Mouse (Mus musculus) 3134 (cell line): ENCODE measurements at regions not wholly inside any gene's neighbourhood (a gene's known extent, or its start where the extent isn't known, plus 50 kb on each side); places are given as distances from the start of the nearest gene placed in this dataset.
"Not testable (repeated sequence)": the region's sequence is repeated elsewhere in the genome, so short reads cannot be mapped to it uniquely, and the experiment has no call there.

Source experiments
- DNase-seq: peaks from one replicate; pipeline ENCODE4 v3.0.0-alpha.2; 2011; ENCODE audit warnings: low spot score; ENCODE audit not compliant: insufficient read length; ENCODE audit errors: extremely low read depth

DNA sequence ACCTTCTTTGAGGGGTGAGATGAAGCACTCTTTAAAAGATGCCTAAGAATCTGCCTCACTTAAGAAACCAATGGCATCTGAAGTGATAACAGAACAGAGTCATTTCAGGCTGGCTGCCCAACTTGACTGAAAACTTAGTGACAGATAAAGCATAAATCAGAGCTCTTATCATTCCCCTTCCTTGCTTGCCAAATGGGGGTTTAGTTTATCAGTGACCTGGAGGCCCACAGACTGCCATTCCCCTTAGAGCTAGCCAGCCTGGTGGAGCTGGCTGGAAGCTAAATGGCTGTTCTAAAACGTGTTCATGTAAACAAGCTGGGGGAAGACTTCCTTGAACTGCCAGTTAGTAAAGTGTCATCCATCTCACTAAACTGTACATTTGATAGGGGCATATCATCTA lies 373.8 kb downstream of the Fbxo8 start:
- no peak for DNase-seq

DNA sequence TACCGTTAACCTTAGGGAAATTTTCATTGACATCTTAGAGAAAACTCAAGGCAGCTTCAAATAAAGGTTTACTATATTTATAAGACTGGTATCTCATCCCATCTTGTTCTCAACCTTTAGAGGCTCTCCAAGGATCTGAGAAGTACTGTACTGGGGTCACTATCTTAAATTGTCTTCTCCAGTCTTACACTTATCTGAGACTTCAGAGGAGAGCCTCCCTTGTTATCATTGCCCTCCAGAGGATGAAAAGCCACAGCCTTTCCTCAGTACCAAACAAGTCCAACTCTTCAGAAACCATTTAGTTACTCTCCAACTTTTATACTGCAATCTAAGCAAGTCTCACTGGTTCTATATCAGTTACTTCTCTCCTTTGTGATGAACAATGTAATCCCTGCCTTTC lies 376.3 kb downstream of the Fbxo8 start:
- no peak for DNase-seq

GRCm38 (mm10) chr8:56929076-56929475 lies 378.2 kb downstream of the Fbxo8 start:
- DNase-seq: no peak

DNA sequence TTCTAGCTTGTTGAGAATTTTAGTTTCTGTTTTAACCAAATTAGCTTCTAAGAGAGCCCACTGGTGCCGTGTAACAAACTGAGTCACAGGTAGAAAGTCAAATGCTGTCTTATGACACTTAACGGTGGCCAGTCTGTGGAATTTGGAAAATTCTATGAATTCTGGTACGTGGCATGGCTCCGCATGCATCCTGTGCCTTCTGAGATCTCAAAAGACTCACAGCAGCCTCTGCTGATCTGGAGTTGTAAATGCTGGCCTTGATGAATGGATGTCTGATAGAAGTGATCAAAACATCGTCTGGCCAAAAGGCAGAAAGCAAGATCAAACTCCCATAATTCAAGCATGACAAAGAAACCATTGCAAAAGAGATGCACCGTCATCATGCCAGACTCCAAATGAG lies 381.5 kb downstream of the Fbxo8 start:
- peak; percentile 9 for DNase-seq

GRCm38 (mm10) chr8:56962186-56962585 lies 358.6 kb upstream of the Hand2 start:
- DNase-seq: no peak

DNA sequence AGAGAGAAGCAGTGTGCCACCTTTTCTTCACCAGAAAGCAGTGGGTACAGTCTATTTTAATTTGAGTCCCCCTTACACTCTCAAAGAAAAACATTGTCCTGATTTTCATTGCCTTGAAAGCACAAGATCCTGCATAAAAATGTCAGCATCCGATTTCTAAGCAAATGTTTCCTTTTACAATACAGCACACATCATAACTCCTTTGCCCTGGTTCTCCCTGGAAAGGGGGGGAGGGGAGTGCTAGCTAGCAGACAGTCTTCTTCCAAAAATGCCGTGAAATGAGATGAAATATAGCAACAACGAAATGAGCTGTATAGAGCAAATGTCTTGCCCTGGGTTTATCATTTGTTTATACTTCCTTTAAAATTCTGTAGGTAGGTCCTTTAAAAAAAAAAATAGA lies 350.5 kb upstream of the Hand2 start:
- DNase-seq: no peak

GRCm38 (mm10) chr8:56978994-56979393 lies 341.8 kb upstream of the Hand2 start:
- DNase-seq: no peak

- DNase-seq: peak; percentile 1
Observed at GRCm38 (mm10) chr8:56979416-56979815, 341.4 kb upstream of the Hand2 start.

GRCm38 (mm10) chr8:57010318-57011024 lies 310.3 kb upstream of the Hand2 start:
- no peak for DNase-seq

GRCm38 (mm10) chr8:57013813-57014320 lies 306.9 kb upstream of the Hand2 start:
- no peak for DNase-seq

DNA sequence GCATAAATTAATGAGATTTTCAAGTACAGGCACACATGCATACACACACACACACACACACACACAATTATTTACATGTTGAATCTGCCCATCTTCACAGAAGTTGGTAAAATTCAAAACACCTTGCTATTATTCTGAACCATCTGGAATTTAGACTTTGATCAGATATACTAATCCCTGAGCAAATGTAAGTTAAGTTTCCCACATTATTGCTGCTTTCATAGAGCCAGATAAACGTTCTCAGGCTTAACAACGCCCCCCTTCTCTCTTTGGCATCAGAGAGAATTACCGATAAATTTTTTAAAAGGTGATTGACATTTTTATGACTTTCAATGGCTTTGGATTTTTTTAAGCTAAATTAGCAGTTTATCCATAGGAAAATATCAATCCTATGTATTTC lies 304.5 kb upstream of the Hand2 start:
- no peak for DNase-seq

GRCm38 (mm10) chr8:57028096-57028495 lies 292.7 kb upstream of the Hand2 start:
- not testable (repeated sequence) for DNase-seq

- DNase-seq: no peak
Observed at GRCm38 (mm10) chr8:57048490-57048889, 272.3 kb upstream of the Hand2 start.

GRCm38 (mm10) chr8:57048909-57049308 lies 271.9 kb upstream of the Hand2 start:
- no peak for DNase-seq

GRCm38 (mm10) chr8:57052661-57053060 lies 268.1 kb upstream of the Hand2 start:
- no peak for DNase-seq

DNA sequence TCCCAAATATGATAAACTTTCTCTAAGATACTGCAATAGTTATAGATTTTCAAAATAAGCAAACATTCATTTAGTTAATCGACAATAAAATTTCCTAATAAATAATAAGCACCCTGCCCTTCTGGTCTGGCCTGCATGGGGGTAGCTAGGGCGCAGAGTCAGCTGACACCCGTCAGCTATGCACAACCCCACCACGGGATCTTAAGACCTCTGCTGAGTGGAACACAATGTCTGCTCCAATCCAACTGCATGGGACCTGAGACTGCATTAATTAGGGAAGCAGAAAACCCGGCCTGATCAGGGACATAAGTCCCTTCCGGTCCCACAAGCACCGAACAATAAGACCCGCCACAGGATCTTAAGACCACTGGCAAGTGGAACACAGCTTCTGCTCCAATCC lies 243.8 kb upstream of the Hand2 start:
- DNase-seq: no peak

DNA sequence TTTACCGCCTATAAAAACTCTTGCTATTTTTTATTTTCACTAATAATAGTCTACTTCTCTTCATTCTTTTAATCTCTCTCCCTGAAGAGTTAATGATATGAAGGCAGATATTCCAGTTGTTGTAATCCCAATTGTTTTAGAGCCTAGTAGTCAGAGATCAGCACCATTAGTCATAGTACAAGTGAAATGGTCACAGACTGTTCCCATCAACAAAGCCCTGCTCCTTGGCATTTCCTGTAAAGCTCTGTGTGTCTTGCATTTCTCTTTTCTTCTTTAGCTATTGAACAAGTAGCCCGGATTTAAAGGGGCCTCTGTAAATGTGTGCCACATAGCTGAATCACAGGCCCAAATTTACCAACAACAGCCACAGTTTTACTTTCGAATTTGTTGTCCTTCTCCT lies 234.0 kb upstream of the Hand2 start:
- DNase-seq: no peak

GRCm38 (mm10) chr8:57092403-57092802 lies 228.4 kb upstream of the Hand2 start:
- no peak for DNase-seq

DNA sequence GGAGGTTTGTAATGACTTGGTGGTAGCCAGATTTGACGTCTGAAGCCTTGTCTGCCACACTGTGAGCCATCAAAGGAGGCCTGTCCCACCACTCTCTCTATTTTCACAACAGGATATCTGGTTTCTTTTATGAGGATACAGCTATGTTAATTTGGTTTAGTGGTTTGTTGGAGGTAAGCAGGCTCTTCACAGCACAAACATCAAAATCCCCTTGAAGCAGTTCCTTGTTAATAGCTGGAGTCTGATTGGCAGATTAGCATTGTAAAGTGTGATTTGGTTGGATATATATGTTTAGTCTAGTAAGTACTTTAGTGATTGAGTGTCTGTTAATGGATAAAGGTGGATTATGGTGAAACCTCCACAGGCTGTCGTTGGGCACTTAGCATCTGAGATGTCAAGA lies 225.6 kb upstream of the Hand2 start:
- DNase-seq: no peak

DNA sequence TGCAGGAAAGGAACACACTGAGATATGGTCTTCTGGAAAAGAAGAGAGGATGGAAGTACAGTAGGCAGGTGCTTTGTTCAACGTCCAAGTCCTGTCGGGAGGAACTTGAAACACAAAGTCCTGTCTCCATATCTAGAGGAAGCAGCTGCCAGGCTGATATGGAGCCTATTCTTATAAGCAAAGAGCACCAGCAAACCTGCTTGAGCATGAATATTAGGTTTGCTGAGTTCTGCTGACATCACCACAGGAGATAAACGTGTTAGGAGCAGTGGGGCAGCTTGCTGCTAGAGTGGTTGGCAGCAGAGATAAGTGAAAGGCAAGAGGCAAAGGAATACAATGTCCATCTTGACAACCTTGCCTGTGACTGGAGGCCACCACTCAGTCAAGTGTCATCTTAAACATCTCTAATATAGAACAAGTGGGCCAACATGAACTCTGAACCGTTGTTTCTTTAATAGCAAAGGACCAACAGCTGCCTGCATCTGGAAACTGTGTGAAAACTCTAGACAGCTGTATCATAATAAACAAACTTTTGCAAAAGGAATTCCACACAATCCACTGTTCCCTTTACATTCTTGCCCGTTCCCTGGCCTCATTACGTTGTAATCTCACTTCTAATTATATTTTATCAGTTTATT lies 209.9 kb upstream of the Hand2 start:
- not testable (repeated sequence) for DNase-seq

- DNase-seq: no peak
Observed at GRCm38 (mm10) chr8:57111403-57111771, 209.4 kb upstream of the Hand2 start.

DNA sequence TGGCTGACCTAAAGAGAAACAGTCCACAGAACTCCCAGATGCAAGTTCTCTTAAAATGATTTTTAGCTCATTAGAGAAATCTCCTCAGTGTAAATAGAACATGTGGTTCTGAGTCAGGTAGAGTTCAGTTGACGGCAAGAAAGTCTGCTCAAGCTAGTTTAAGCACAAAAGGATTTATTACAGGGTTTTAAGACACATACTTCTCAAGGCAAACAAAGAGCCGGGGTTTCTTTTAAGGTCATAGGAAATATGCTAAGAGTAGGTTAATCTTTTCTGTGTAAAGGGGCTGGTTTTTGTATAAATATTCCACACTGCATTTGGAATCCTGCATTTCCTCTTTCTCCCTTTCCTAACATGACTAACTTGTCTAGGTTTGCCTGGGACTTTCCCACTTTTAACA lies 206.9 kb upstream of the Hand2 start:
- no peak for DNase-seq
